Mouse (Mus musculus): ENCODE measurements at regions not wholly inside any gene's neighbourhood (a gene's known extent, or its start where the extent isn't known, plus 50 kb on each side); places are given as distances from the start of the nearest gene placed in this dataset.

GRCm38 (mm10) chr17:88116321-88116720, 51.2 kb upstream of the Fbxo11 start:
- no peak for ATAC-seq (replicated peaks; ENCODE audit: insufficient number of reproducible peaks, low FRiP score, low TSS enrichment, poor library complexity, severe bottlenecking)

DNA sequence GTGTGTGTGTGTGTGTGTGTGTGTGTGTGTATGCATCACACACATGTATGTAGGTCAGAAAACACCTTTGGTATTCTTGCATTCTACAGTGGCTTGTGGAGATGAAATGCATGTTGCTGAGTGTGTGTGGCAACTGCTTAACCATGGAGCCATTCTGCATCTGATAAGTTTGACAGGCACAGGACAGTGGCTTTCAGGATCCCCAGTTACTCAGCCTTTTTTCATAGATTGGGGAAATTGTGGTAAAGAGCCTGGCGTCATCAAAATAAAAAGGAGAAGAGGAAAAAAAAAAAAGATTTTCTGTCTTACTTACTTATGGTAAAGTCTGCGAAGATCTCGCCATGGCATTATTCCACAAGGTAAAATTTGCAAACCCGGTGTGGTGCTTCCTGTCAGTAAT, 53.6 kb upstream of the Fbxo11 start:
- peak; percentile 77 for ATAC-seq (replicated peaks; ENCODE audit: insufficient number of reproducible peaks, low FRiP score, low TSS enrichment, poor library complexity, severe bottlenecking)

DNA sequence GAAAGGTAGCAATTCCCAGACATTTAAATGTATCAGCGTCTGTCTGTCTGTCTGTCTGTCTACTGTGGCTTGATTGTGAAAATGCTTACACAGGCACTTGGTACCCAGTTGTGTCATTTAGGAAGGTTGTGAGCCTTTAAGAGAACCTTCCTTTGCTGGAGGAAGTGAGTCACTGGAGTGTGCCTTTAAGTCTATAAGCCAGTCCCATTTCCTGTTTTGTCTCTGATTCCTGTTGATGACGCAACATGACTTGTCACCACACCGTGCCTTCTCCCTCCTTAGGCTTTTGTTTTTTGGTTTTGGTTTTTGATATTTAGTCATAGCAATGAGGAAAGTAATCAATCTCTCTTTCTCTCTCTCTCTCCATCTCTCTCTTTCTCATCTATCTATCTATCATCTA, 58.6 kb upstream of the Fbxo11 start:
- peak; percentile 97 for ATAC-seq (replicated peaks; ENCODE audit: insufficient number of reproducible peaks, low FRiP score, low TSS enrichment, poor library complexity, severe bottlenecking)

DNA sequence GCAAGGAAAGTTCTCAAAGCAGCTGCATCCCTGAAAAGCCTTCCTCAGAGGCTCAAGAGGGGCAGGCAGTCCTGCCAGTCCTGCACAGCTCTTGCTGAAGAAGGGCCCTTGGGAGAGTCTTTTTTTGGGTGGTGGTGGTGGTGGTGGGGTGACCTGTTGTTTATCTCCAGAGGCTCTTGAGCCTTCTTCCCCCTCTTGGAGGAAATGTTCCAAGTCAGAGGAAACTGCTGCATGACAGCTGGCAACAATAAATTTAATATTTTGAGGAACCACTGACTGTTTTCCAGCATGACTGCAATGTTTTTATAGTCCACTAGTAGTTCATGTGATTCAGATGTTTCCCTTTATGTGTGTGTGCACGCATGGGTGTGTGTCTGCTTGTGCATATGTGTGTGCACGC, 62.0 kb upstream of the Fbxo11 start:
- no peak for ATAC-seq (replicated peaks; ENCODE audit: insufficient number of reproducible peaks, low FRiP score, low TSS enrichment, poor library complexity, severe bottlenecking)

- ATAC-seq (replicated peaks; ENCODE audit: insufficient number of reproducible peaks, low FRiP score, low TSS enrichment, poor library complexity, severe bottlenecking): no peak
Measured at GRCm38 (mm10) chr17:88131297-88131696, 66.2 kb upstream of the Fbxo11 start.

- no peak for ATAC-seq (replicated peaks; ENCODE audit: insufficient number of reproducible peaks, low FRiP score, low TSS enrichment, poor library complexity, severe bottlenecking)
Measured at GRCm38 (mm10) chr17:88131980-88132379, 66.9 kb upstream of the Fbxo11 start.

- peak; percentile 92 for ATAC-seq (replicated peaks; ENCODE audit: insufficient number of reproducible peaks, low FRiP score, low TSS enrichment, poor library complexity, severe bottlenecking)
Measured at GRCm38 (mm10) chr17:88132601-88133346, 67.7 kb upstream of the Fbxo11 start.

DNA sequence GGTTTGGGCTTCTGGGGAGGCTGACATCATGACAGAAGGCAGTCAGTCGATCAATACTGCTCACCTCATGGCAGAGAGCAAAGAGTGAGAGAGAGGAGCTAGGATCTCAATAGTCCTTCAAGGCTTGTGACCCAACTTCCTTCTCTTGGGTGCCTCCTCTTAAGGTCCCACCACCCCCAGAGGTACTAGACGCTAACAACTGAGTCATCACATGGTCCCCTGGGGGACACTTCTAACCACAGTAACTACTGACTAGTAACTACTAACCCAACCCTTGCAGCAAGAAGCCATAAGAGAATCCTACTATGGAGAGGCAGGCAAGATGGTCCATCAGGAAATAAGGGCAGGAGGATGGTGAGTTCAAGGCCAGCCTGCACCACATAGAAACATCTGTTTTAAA, 69.5 kb upstream of the Fbxo11 start:
- ATAC-seq (replicated peaks; ENCODE audit: insufficient number of reproducible peaks, low FRiP score, low TSS enrichment, poor library complexity, severe bottlenecking): no peak

DNA sequence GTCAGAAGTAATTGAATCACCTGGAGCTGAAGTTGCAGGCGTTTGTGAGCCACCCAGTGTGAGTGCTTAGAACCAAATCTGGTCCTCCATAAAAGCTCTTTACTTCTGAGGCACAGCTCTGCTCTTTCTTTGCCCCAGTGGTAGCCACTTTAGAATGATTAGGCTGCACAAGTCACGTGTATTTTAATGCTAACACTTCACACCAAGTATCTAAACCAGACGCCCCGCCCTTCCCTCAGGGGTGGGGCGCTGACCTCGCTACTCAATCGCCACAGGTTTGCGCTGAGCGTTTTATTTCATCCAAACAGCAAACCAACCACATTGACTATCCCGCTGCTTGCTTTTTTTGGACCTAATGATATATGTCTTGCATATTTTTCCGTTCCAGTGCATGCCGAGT, 76.4 kb upstream of the Fbxo11 start:
- ATAC-seq (replicated peaks; ENCODE audit: insufficient number of reproducible peaks, low FRiP score, low TSS enrichment, poor library complexity, severe bottlenecking): no peak

- ATAC-seq (replicated peaks; ENCODE audit: insufficient number of reproducible peaks, low FRiP score, low TSS enrichment, poor library complexity, severe bottlenecking): no peak
Measured at GRCm38 (mm10) chr17:88142003-88142402, 76.9 kb upstream of the Fbxo11 start.

- ATAC-seq (replicated peaks; ENCODE audit: insufficient number of reproducible peaks, low FRiP score, low TSS enrichment, poor library complexity, severe bottlenecking): 0 out of 2 replicates have a peak, but pooled peaks have one; percentile 31
Measured at GRCm38 (mm10) chr17:88142809-88143208, 77.7 kb upstream of the Fbxo11 start.

DNA sequence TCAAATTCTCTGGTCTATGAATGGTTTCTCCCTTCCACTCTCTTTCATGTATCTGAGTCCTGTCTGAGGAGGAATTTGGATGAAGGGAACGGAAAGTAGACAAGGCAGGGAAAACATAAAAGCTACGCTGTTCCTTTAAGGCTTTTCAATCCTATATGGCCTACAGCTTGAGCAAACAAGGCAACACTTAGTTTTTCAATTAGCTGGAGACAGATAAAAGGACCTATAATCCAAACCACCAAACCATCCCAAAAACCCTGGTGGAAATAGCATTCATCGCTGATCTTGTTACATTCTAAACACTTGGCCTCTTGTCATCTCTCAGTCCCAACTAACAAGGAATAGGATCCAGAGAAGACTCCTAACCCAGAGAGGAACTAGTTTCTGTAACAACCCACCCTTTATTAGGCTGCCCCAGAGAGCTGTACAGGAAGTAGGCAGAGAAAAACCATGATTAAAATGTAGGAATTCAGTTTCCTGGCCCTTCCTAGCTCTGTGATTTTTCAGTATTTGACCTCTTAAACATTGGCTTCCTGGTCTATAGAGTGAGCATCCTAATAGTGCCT, 78.4 kb upstream of the Fbxo11 start:
- ATAC-seq (replicated peaks; ENCODE audit: insufficient number of reproducible peaks, low FRiP score, low TSS enrichment, poor library complexity, severe bottlenecking): no peak

GRCm38 (mm10) chr17:88158550-88158949, 93.5 kb upstream of the Fbxo11 start:
- no peak for ATAC-seq (replicated peaks; ENCODE audit: insufficient number of reproducible peaks, low FRiP score, low TSS enrichment, poor library complexity, severe bottlenecking)

GRCm38 (mm10) chr17:88159212-88159668, 94.1 kb upstream of the Fbxo11 start:
- ATAC-seq (replicated peaks; ENCODE audit: insufficient number of reproducible peaks, low FRiP score, low TSS enrichment, poor library complexity, severe bottlenecking): no peak

DNA sequence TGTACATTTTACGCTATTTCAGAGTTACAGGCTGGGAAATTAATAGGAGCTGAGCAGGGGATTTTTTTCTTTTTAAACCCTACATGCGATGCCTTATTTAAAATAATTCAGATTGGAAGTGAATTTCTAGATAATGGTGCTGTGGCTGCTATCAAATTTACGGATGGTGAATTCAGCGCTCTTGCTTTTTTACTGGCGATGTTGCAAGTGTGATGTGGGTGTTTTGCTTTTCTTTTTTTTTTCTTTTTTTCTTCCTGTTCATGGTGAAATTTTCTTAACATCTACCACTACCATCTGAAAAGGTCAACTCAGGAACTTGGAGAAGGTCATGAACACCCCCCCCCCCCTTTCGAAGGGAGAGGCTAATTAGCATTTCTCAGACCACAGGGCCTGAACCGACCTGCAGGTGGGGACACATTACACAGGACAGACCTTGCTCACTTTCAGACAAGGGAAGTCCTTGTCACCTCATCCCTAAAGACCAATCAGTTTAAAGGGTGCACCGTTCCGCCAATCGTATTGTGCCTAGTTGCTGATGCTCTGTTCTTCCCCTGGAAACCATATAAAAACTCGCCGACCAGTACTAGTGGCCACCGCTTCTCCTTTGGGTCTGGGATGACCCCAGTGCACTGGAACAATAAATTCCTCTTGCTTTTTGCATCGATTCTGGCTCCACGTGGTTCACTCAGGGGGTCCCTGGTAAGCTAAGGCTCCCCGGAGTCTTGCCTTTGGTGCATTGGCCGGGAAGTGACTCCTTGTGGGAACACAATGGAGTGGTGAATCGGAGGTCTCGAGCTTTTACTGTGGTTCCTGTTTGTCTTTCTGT, 95.0 kb upstream of the Fbxo11 start:
- no peak for ATAC-seq (replicated peaks; ENCODE audit: insufficient number of reproducible peaks, low FRiP score, low TSS enrichment, poor library complexity, severe bottlenecking)

DNA sequence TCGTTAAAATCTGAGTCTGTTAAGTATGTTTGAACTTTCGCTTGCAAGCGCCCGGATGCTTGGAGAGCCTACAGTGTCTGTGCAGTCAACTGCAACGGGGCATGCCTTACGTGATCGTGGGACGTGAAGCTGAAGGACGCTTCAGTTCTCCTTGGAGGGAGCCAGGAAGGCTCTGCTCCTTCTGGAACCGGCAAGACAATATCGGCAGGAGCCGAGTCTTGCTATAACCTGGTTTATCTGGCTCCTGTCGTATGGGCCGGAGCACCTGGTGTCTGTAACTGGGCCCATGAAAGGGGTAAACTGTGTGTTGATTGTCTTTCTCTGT, 95.5 kb upstream of the Fbxo11 start:
- ATAC-seq (replicated peaks; ENCODE audit: insufficient number of reproducible peaks, low FRiP score, low TSS enrichment, poor library complexity, severe bottlenecking): no peak

GRCm38 (mm10) chr17:88161766-88162165, 96.7 kb upstream of the Fbxo11 start:
- ATAC-seq (replicated peaks; ENCODE audit: insufficient number of reproducible peaks, low FRiP score, low TSS enrichment, poor library complexity, severe bottlenecking): no peak

- no peak for ATAC-seq (replicated peaks; ENCODE audit: insufficient number of reproducible peaks, low FRiP score, low TSS enrichment, poor library complexity, severe bottlenecking)
Measured at GRCm38 (mm10) chr17:88164805-88165204, 99.7 kb upstream of the Fbxo11 start.

DNA sequence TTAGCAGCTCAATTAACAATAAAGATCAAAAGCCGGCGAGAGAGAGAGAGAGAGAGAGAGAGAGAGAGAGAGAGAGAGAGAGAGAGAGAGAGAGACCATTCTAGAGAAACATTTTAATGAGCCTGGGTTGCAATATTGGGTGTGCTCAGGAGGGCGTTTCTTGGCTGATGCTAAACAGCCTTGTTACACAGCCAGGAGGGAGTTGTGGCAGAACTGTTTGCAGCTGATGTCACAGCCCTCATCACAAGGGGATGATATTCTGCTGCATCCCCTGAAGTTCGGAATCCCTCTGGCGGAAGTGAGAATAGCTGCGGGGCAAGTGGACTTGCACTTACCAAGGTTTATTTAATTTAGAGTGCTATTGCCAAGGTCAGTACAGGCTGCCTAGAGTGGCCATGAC, 100.7 kb upstream of the Fbxo11 start:
- no peak for ATAC-seq (replicated peaks; ENCODE audit: insufficient number of reproducible peaks, low FRiP score, low TSS enrichment, poor library complexity, severe bottlenecking)

Data from monocyte, adult 5-6 weeks (primary cell).